Mouse (Mus musculus): ENCODE data around the gene Ucn2. TPM values are rescaled to one million over a fixed set of nuclear protein-coding genes. Genes with fewer than 3 reads are reported as not detected.

The Ucn2 gene
- 0.56 TPM for polyA plus RNA-seq (2012; fragmentation: generic; extraction: Trizol)
- long read RNA-seq, experiment 1 = 0 reads
- long read RNA-seq, experiment 2, partial matches to known transcripts = 0 of 1 reads
- long read RNA-seq, experiment 2, other reads (novel, unspliced or antisense) = 0 of 1 reads

DNA sequence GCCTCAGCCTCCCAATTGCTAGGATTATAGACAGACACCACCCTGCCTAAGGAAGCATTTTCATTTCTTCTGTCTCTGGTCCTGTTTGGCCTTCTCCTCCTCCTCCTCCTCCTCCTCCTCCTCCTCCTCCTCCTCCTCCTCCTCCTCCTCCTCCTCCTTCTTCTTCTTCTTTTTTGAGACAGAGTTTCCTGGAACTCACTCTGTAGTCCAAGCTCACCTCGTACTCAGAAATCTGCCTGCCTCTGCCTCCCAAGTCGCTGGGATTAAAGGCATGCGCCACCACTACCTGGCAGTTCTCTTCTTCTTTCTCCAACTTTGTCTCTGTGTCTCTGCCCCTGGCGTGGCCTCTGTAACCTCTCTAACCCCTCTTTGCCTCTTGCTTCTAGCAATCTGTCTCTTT is at the start of gene Ucn2:
Ucn2 (plus strand) TSS at position 301 of the 400 bp plus-strand sequence.
- Histone ChIP-seq H3K27me3 (ENCODE audit: control insufficient read depth, insufficient read depth, insufficient read length) (no peaks in the 10 kb centered on the region), H3K36me3 (ENCODE audit: control insufficient read depth, insufficient read depth) (peaks cover 47% of the 10 kb centered on the region), H3K4me3 (ENCODE audit: insufficient read depth, poor library complexity, severe bottlenecking) (no peak within 1 kb of the TSS), H3K79me3 (ENCODE audit: low read depth) (peaks cover 3% of the 10 kb centered on the region), H3K79me2 (ENCODE audit: control insufficient read depth, insufficient read depth) (peaks cover 8% of the 10 kb centered on the region), H3ac (ENCODE audit: control insufficient read depth, insufficient read length, low read depth) (no peak within 1 kb of the TSS)
- TF ChIP-seq CTCF (IDR thresholded peaks at IDR 0.05; ENCODE audit: control insufficient read depth, insufficient read depth, insufficient read length) (no peak), FOSL1 (IDR thresholded peaks at IDR 0.05; ENCODE audit: insufficient read depth, low read length, poor library complexity, severe bottlenecking) (no peak), CEBPB (IDR thresholded peaks at IDR 0.05; ENCODE audit: low read depth) (no peak)

- Histone ChIP-seq H3K79me2 (ENCODE audit: control insufficient read depth, insufficient read depth) (peaks cover 52% of the 10 kb centered on the region), H3K27me3 (ENCODE audit: control insufficient read depth, insufficient read depth, insufficient read length) (peaks cover 6% of the 10 kb centered on the region)
- TF ChIP-seq USF1 (IDR thresholded peaks at IDR 0.05; ENCODE audit: low read depth) (no peak), CTCF (IDR thresholded peaks at IDR 0.05; ENCODE audit: control insufficient read depth, insufficient read depth, insufficient read length) (peak; percentile 78), MYOD1 (IDR thresholded peaks at IDR 0.05; ENCODE audit: control insufficient read depth, insufficient read length, low read depth) (no peak), MAX (IDR thresholded peaks at IDR 0.05) (no peak), FOSL1 (IDR thresholded peaks at IDR 0.05; ENCODE audit: insufficient read depth, low read length, poor library complexity, severe bottlenecking) (no peak)
Measured at GRCm38 (mm10) chr9:108936418-108937364, 49.1 kb upstream of the Ucn2 start, which contains the start of gene Uqcrc1. Gene Uqcrc1 (plus strand): TSS chr9:108936633.

GRCm38 (mm10) chr9:108945111-108945510 is 40.7 kb upstream of the Ucn2 start:
- H3K4me3 ChIP-seq (ENCODE audit: insufficient read depth, poor library complexity, severe bottlenecking) = no peak overlapping the region
- no peak for TF ChIP-seq MYOD1 (IDR thresholded peaks at IDR 0.05; ENCODE audit: control insufficient read depth, insufficient read length, low read depth)
- TF ChIP-seq FOSL1 (IDR thresholded peaks at IDR 0.05; ENCODE audit: insufficient read depth, low read length, poor library complexity, severe bottlenecking) = no peak
- no peak for TF ChIP-seq MAX (IDR thresholded peaks at IDR 0.05)
- TF ChIP-seq MYOG (IDR thresholded peaks at IDR 0.05; ENCODE audit: control insufficient read depth, extremely low read depth, insufficient read length) = no peak
- TF ChIP-seq CEBPB (IDR thresholded peaks at IDR 0.05; ENCODE audit: low read depth) = no peak
- no peak for TF ChIP-seq CTCF (IDR thresholded peaks at IDR 0.05; ENCODE audit: control insufficient read depth, insufficient read depth, insufficient read length)
- TF ChIP-seq USF1 (IDR thresholded peaks at IDR 0.05; ENCODE audit: low read depth) = no peak
- no peaks in the 10 kb centered on the region for H3K27me3 ChIP-seq (ENCODE audit: control insufficient read depth, insufficient read depth, insufficient read length)
- peaks cover 88% of the 10 kb centered on the region for H3K36me3 ChIP-seq (ENCODE audit: control insufficient read depth, insufficient read depth)
- H3ac ChIP-seq (ENCODE audit: control insufficient read depth, insufficient read length, low read depth) = no peak overlapping the region
- peaks cover 10% of the 10 kb centered on the region for H3K79me3 ChIP-seq (ENCODE audit: low read depth)
- H3K79me2 ChIP-seq (ENCODE audit: control insufficient read depth, insufficient read depth) = peaks cover 29% of the 10 kb centered on the region

More at GRCm38 (mm10) chr9:108936418-108937364, 49.1 kb upstream of the Ucn2 start, which contains the start of gene Uqcrc1:
- Histone ChIP-seq H3K79me3 (ENCODE audit: low read depth) (peaks cover 24% of the 10 kb centered on the region), H3ac (ENCODE audit: control insufficient read depth, insufficient read length, low read depth) (peak within 1 kb of the TSS; percentile 96), H3K36me3 (ENCODE audit: control insufficient read depth, insufficient read depth) (peaks cover 33% of the 10 kb centered on the region), H3K4me3 (ENCODE audit: insufficient read depth, poor library complexity, severe bottlenecking) (peak within 1 kb of the TSS; percentile 89)

DNA sequence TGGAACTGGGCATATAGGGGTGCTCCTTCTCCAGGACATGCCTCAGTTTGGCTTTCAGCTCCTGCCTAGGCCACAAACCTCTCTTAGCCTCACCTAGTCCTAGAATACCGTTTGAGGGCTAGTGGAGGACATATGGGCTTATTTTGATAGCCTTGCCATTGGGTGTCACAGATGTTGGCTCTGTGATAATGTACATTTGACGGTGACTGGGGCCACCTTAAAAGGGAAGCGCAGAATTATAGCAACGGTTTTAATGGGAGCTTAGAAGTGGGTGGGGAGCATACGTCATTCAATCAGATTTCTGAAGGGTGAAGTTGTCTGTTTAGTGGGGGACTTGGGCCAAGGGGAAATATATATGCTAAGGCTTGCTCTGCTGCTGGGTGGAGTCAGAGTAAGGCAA is 40.2 kb upstream of the Ucn2 start:
- Histone ChIP-seq H3ac (ENCODE audit: control insufficient read depth, insufficient read length, low read depth) (no peak overlapping the region), H3K79me3 (ENCODE audit: low read depth) (peaks cover 6% of the 10 kb centered on the region), H3K79me2 (ENCODE audit: control insufficient read depth, insufficient read depth) (peaks cover 24% of the 10 kb centered on the region), H3K36me3 (ENCODE audit: control insufficient read depth, insufficient read depth) (peaks cover 85% of the 10 kb centered on the region), H3K27me3 (ENCODE audit: control insufficient read depth, insufficient read depth, insufficient read length) (no peaks in the 10 kb centered on the region), H3K4me3 (ENCODE audit: insufficient read depth, poor library complexity, severe bottlenecking) (no peak overlapping the region)
- TF ChIP-seq MAX (IDR thresholded peaks at IDR 0.05) (no peak), CTCF (IDR thresholded peaks at IDR 0.05; ENCODE audit: control insufficient read depth, insufficient read depth, insufficient read length) (no peak), USF1 (IDR thresholded peaks at IDR 0.05; ENCODE audit: low read depth) (no peak), CEBPB (IDR thresholded peaks at IDR 0.05; ENCODE audit: low read depth) (no peak), FOSL1 (IDR thresholded peaks at IDR 0.05; ENCODE audit: insufficient read depth, low read length, poor library complexity, severe bottlenecking) (no peak), MYOD1 (IDR thresholded peaks at IDR 0.05; ENCODE audit: control insufficient read depth, insufficient read length, low read depth) (no peak), MYOG (IDR thresholded peaks at IDR 0.05; ENCODE audit: control insufficient read depth, extremely low read depth, insufficient read length) (no peak)

- TF ChIP-seq CEBPB (IDR thresholded peaks at IDR 0.05; ENCODE audit: low read depth) (no peak), MAX (IDR thresholded peaks at IDR 0.05) (no peak), MYOD1 (IDR thresholded peaks at IDR 0.05; ENCODE audit: control insufficient read depth, insufficient read length, low read depth) (no peak), USF1 (IDR thresholded peaks at IDR 0.05; ENCODE audit: low read depth) (no peak), FOSL1 (IDR thresholded peaks at IDR 0.05; ENCODE audit: insufficient read depth, low read length, poor library complexity, severe bottlenecking) (no peak), MYOG (IDR thresholded peaks at IDR 0.05; ENCODE audit: control insufficient read depth, extremely low read depth, insufficient read length) (no peak), CTCF (IDR thresholded peaks at IDR 0.05; ENCODE audit: control insufficient read depth, insufficient read depth, insufficient read length) (no peak)
- peaks cover 9% of the 10 kb centered on the region for H3K79me2 ChIP-seq (ENCODE audit: control insufficient read depth, insufficient read depth)
- H3K79me3 ChIP-seq (ENCODE audit: low read depth) = peaks cover 3% of the 10 kb centered on the region
- H3ac ChIP-seq (ENCODE audit: control insufficient read depth, insufficient read length, low read depth) = no peak overlapping the region
- H3K36me3 ChIP-seq (ENCODE audit: control insufficient read depth, insufficient read depth) = peaks cover 58% of the 10 kb centered on the region
- H3K4me3 ChIP-seq (ENCODE audit: insufficient read depth, poor library complexity, severe bottlenecking) = no peak overlapping the region
- H3K27me3 ChIP-seq (ENCODE audit: control insufficient read depth, insufficient read depth, insufficient read length) = no peaks in the 10 kb centered on the region
Measured at GRCm38 (mm10) chr9:108949231-108949966, 36.4 kb upstream of the Ucn2 start.
